Mouse (Mus musculus): ENCODE data around the gene Taf1a.

Gene Taf1a

DNA sequence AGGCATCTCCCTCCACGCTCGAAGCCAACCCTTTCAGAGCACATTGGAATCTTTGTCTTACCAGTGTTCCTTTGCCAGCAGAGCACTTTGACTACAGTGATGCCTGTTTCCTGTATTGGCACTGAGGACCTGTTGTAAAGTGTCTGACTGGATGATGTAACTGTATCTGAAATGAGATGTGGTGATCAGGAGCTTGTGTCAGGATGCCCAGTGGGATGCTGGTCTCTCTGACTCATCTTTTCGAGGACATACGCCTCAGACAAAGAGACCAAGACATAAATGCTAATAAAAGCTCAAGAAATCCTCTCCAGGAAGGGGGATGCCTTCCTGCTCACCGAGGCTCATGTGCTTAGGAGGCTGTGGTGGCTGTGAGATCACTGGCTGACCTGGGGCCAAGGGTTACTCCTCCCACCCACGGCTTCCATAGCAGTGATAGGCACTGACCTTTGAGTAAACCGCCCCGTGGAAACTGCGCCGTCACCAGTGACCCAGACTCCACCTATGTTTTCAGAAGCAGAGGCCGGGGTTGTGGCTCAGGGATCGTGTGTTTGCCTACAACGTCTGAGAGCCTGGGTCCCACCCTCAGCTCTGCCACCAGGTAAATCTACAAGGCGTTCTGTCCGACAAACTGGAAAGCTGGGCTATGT lies 25.4 kb downstream of the Taf1a start:
- no peak for DNase-seq (ENCODE audit: low spot score in 2 of 2)

DNA sequence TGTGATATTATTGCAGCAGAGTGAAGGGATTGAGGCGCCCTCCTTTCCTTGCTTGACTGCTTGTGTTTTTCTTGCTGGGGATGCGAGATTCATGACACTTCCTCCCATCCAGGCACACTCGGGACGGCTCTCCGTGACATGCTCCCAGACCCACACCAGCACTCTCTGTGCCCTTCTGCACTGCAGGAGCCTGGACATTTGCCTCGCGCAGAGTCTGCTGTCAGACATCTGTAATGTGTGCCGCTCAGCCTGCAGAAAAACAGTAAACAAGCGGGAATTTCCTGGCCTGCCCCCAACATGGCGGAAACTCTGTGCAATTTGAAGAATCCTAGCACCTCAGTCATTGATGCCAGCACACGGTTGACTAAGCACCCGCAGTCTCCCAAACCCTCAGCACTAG lies 29.1 kb downstream of the Taf1a start, which contains the start of gene Hhipl2:
Gene Hhipl2, plus strand, starts transcription at position 343 of the 400 bp plus-strand sequence.
- DNase-seq (ENCODE audit: low spot score in 2 of 2), result no peak

DNA sequence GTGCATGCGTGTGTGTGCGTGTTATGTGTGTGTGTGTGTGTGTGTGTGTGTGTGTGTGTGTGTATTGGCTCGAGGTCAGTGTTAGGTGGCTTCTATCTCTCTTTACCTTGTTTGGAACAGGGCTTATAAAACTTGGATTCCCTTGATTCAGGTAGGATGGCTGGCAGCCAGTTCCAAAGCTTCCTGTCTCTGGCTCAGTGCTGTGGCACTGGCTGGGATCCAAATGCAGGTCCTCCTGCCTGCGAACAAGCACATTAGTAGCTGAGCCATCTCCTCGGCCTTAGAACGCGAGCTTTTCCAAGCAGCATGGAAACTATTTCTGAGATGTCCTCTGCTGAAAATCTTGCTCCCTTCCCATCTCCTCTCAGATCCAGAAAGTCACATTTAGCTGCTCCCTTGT lies 31.0 kb downstream of the Taf1a start:
- DNase-seq (ENCODE audit: low spot score in 2 of 2), result no peak

DNA sequence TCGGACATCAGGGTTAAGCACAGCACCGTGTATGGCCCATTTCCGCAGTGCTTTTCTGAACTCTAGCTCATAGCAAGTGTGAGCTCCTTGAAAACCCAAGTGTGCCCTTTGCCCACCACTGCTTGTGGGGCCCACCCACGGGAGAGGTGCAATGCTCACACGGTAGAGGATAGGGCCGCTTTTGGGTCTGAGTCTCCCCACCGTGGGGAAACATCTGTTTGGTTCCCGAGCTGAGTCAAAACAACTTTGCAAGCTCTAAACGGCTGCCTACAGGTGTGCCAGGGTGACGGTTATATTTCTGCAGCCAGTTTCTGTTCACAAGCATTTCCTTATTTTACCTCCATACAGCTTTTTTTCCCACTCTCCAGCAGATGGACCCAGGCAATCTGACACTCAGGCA lies 31.5 kb downstream of the Taf1a start:
- no peak for DNase-seq (ENCODE audit: low spot score in 2 of 2)

DNA sequence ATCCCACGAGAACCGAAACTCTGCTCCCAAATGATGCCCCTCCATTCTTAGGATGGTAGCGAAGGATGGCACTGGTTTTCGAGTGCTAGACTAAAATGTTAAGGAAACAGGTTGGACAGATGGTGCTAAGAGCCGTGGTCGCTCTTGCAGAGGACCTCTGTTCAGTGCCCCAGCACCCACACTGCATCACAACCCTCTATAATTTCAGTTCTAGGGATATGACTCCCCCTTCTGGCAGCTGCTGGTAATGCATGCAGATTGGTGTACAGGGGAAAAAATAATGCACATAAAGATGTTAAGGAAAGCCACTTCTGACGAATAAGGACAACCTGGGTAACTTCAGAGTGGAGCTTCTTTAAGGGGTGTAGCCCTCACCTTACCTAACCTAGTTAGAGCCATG lies 35.3 kb downstream of the Taf1a start:
- no peak for DNase-seq (ENCODE audit: low spot score in 2 of 2)

DNA sequence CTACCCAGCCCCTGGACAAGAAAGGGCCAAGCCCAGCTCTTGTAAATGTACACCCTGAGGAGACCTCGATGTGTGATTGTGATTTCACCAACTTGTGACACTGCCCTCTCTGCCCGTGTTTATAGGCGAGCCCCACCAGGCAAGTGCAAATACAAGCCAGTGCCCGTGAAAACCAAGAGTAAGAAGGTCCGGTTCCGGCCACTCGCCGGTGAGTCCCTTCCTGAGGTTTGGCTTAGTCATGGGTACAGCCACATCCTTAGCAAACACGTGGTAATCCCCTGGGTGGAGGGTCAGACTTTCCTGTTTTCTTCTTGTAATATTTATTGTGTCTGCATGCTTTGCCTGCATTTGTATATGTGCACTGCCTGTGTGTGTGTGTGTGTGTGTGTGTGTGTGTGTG lies 46.1 kb downstream of the Taf1a start:
- DNase-seq (ENCODE audit: low spot score in 2 of 2), result no peak

DNA sequence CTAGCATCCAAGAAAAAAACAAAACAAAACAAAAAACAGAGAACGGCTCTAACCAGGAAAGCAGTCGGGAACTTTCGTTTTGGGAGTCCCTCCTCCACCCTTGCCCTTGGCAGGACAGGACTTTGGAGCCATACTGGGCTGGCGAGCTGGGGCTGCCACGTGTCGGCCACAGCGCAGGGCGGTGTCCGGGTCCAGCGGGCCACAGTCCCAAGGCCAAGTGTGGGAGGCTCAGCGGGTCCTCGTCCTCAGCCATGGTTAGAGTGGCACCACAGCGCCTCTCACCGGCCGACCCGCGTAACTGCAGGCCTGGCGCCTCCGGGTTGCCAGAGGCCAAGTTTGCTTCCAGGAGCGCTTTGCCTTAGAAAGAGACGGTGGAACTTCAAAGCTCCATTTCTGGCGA lies 50.3 kb downstream of the Taf1a start:
- DNase-seq (ENCODE audit: low spot score in 2 of 2), result peak; percentile 60 to 78

DNA sequence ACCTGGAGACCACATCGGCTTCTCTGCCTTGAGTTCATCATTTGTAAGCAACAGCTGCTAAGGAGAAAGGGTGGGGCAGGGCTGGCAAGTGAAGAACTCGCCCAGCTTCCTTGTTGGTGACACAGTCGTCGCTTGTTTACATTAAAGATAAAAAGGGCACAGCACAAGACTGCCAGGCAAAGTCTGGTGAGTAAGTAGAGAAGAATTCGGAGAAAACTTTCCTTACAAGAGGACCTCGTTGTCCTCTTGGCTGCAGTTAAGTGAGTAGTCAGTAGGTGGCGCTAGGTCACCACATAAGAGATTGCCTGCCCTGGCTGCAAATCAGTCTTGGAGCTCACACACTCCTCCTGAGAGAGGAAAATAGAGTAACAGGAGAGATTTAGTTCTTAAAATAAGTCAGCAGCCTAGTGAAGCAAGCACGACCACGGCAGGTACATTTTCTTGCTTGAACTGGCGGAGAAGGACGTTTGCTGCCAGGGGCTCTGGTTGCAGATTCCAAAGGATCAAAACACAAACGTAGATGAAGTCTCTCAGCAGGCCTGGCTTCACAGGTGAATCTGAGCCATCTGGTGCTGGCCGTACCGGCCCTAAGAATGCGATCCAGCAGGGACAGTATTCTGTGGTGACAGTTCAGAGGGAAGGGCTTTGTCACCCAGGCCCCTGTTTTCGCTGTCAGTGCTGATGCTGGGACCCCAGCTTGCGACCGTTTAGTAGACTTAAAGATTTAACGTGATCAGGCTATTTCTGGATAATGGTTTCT lies 53.4 kb downstream of the Taf1a start:
- peak; percentile 66 to 81 for DNase-seq (ENCODE audit: low spot score in 2 of 2)

DNA sequence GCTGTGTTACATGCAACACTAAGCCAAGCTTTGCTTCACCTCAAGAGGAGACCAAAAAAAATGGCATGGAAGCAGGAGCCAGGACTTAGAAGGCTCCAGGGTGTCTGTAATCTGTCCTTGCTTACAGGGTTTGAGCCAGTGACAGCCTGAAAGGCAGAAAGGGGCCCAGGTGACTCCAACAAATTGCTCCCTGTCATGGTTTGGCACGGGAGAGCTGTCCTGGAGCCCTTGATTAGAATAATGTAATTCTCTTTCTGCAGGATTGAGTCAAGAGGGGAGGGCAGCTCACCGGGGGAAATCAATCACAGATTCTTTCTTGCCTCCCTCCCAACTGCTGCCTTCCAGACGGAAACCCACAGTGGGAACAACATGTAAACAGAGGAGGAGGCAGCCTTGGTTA lies 64.3 kb downstream of the Taf1a start:
- no peak for DNase-seq (ENCODE audit: low spot score in 2 of 2)

All from cerebellum, postnatal 4 days (tissue).